Mouse (Mus musculus) bone marrow, adult 2 months (tissue): ENCODE results near the gene A330070K13Rik. TPM values are rescaled to one million over a fixed set of nuclear protein-coding genes. Genes with fewer than 3 reads are reported as not detected.

ENCODE experiments used
- H3K27ac ChIP-seq: fragments of 200-500 bp; 2 replicates; pipeline ENCODE4 v1.5.1; 2012; ENCODE audit warnings: low read depth, mild to moderate bottlenecking, control low read depth, inconsistent platforms, low read length; ENCODE audit not compliant: control insufficient read depth, poor library complexity, insufficient read depth
- H3K4me1 ChIP-seq: fragments of 200-500 bp; 2 replicates; pipeline ENCODE4 v1.6.1; 2011; ENCODE audit warnings: low read length; ENCODE audit not compliant: control insufficient read depth, insufficient read depth
- H3K4me3 ChIP-seq: fragments of 200-500 bp; replicated peaks from 2 replicates; pipeline ENCODE3; 2011; ENCODE audit warnings: mild to moderate bottlenecking, low read depth, low read length, control low read depth; ENCODE audit not compliant: control insufficient read depth
- CTCF ChIP-seq: fragments of 200-500 bp; IDR thresholded peaks from 2 replicates; pipeline ENCODE4 v1.5.1; 2011; ENCODE audit warnings: low read length, control low read depth; ENCODE audit not compliant: control insufficient read depth, insufficient read depth
- POLR2A ChIP-seq: fragments of 200-500 bp; IDR thresholded peaks from 2 replicates; pipeline ENCODE4 v1.6.1; 2011; ENCODE audit warnings: low read depth, mild to moderate bottlenecking, control low read depth, low read length, borderline replicate concordance; ENCODE audit not compliant: control insufficient read depth
- WGBS: fragments of 180-500 bp; shearing (Covaris S2); methylation state at CpG from one replicate; pipeline ENCODE4 v1.1.7; 2018; 5-methylcytosine and 5-hydroxymethylcytosine counted together
- polyA plus RNA-seq: library from polyadenylated mRNA; stranded (reverse); fragments of >200 nt; gene quantifications from 2 replicates; pipeline ENCODE4 v1.2.4, GENCODE M21; 2011; ENCODE audit warnings: low replicate concordance; ENCODE audit not compliant: missing spikeins, insufficient read depth, insufficient read length

Gene A330070K13Rik
- polyA plus RNA-seq, 1 experiment, result not detected

DNA sequence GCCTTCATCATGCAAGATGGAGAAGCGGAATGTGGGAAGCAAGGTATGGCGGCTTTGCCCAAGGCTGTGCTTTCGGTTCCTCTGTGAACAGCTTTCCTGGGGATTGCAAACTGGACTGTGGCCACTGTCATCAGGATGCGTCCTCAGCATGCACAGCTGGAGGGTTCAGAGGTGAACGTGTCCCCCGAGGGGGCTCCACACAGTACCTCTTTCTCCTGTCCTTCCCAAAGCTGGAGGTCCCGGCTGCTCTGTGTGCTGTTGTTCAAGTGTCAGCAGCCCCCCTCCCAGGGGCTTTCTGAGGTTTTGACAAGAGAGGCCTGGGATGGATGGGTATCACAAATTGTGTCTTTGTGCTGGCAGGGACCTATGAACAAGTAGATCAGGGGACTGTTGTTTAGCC, 2.0 kb upstream of the A330070K13Rik start:
- Histone ChIP-seq H3K27ac (no peak overlapping the region), H3K4me3 (no peak overlapping the region), H3K4me1 (no peaks in the 10 kb centered on the region)
- 82% methylated on average over 7 of the region's 7 CpGs for WGBS
- TF ChIP-seq CTCF (no peak), POLR2A (no peak)

DNA sequence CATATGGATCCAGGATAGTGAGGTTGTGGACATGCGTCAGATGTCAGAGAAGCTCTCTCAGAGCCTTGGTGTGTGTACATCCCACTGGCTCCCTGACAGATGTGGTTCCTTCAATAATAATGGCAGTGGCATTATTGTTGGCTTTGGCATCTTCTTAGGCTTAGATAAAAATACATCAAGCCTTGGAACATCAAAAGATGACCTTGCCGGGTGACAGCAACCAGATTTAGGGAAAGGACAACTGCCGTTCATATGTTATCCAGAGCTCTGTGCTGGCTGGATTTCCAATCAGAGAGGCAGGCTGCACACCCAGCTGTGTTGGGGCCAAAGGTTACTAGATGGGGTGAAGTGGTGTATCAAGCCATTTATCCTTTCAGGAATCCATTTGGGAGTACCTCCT, 9.0 kb downstream of the A330070K13Rik start:
- no peak overlapping the region for H3K4me3 ChIP-seq
- H3K4me1 ChIP-seq, result no peaks in the 10 kb centered on the region
- 87% methylated on average over 3 of the region's 3 CpGs for WGBS
- TF ChIP-seq CTCF, result no peak
- TF ChIP-seq POLR2A, result no peak
- no peak overlapping the region for H3K27ac ChIP-seq

DNA sequence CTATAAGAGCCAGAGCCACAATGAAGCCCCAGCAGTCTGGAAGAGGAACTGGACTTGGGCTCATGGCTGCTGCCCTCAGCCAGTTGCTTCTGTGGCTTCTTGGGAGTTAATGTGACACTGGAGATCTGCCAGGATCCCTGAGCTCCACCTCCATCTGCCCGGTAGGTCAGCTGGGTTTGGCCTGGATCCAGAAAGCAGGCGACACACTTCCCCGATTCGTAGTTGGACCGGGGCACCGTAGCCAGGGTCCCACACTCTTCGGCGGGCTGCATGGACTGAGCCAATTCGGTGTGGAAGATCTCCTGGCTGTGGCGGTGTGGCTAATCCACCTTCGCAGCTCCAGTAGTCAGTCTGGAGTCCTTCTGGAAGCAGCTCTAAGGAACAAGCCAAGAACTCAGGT, 15.2 kb downstream of the A330070K13Rik start, which contains the start of gene Caln1:
Gene Caln1 (plus strand): TSS at position 219 of the 400 bp plus-strand sequence.
- TF ChIP-seq CTCF (no peak), POLR2A (no peak)
- Histone ChIP-seq H3K4me3 (no peak within 1 kb of the TSS), H3K27ac (no peak within 1 kb of the TSS), H3K4me1 (no peaks in the 10 kb centered on the region)
- 63% methylated on average over 11 of the region's 11 CpGs for WGBS

DNA sequence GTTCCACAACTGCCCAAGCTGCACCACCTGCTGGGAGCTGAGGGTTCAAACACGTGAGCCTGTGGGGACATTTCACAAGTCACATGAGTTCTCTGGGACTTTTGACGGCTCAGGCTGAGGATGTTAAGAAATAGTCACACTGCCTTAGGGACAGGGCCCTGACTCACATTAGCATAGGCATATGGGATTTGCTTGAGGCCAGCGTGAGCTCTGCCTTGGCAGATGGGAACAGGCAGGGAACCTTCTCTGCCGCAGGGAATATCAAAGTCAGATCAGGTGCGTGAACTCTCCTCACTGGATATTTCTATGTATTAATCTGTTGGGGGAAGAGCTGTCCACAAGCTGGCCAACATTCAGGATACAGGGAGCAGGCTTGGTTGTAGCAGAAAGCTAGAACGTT, 16.2 kb downstream of the A330070K13Rik start:
- H3K27ac ChIP-seq, result no peak overlapping the region
- H3K4me3 ChIP-seq, result no peak overlapping the region
- no peak for TF ChIP-seq POLR2A
- TF ChIP-seq CTCF, result no peak
- WGBS, result 76% methylated on average over 6 of the region's 6 CpGs
- H3K4me1 ChIP-seq, result no peaks in the 10 kb centered on the region

DNA sequence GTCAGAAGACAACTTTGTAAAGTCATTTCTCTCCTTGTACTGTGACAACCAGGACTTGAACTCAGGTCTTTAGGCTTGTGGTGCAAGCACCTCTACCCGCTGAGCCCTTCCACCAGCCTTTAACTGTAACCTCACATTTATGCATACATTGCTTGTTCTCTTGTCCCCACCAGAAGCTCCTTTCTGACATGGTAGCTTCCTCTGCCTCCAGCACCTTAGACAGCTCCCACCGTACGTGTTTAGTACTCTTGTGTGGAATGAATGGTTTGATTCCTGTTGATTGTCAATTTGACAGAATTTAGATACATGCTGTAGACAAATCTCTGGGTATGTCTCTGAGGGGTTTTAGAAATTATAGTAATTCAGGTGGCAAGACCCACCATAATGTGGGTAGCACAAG, 20.7 kb downstream of the A330070K13Rik start:
- 37% methylated on average over 3 of the region's 3 CpGs for WGBS
- TF ChIP-seq CTCF (no peak), POLR2A (no peak)
- H3K4me3 ChIP-seq, result no peak overlapping the region

DNA sequence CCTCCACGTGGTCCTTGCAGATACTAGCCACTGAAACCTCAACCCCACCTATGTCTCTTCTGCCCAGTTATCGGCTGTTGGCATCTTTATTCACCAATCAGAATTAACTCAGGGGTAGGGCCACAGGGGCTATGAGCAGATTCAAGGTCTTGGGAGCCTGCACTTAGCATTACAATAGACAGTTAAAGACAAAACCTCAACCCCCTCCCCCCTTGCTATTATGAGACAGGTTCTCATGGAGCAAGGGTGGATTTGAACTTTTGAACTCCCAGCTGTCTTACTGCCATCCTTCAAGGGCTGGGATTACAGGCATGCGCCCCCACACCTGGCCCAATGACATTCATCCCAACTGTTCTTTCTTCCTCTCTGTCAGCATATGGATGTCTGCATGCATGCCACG, 21.3 kb downstream of the A330070K13Rik start:
- Histone ChIP-seq H3K4me1 (no peaks in the 10 kb centered on the region), H3K27ac (no peak overlapping the region), H3K4me3 (no peak overlapping the region)
- WGBS, result 72% methylated on average over 4 of the region's 4 CpGs
- TF ChIP-seq CTCF (no peak), POLR2A (no peak)

More for the DNA sequence above, 20.7 kb downstream of the A330070K13Rik start:
- Histone ChIP-seq H3K27ac (no peak overlapping the region), H3K4me1 (no peaks in the 10 kb centered on the region)

DNA sequence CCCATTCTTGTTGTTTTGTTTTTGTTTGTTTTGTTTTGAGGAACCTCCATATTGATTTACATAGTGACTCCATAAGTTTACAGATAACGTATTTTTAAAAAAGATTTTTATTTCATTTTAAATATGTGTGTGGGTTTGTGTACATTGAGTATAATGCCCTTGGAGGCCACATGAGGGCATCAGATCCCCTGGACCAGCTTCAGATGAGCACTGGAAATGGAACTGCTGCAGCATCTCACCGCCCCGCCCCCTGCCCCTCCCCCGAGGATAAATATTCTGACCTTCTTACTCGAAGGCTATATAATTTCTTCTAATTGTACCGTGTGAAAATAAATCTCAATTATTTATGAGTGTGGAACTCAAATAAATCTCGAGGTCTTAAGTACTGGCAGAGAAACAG, 29.2 kb downstream of the A330070K13Rik start:
- no peak overlapping the region for H3K27ac ChIP-seq
- H3K4me3 ChIP-seq, result no peak overlapping the region
- WGBS, result 57% methylated on average over 7 of the region's 7 CpGs
- TF ChIP-seq POLR2A (no peak), CTCF (no peak)
- H3K4me1 ChIP-seq, result no peaks in the 10 kb centered on the region

DNA sequence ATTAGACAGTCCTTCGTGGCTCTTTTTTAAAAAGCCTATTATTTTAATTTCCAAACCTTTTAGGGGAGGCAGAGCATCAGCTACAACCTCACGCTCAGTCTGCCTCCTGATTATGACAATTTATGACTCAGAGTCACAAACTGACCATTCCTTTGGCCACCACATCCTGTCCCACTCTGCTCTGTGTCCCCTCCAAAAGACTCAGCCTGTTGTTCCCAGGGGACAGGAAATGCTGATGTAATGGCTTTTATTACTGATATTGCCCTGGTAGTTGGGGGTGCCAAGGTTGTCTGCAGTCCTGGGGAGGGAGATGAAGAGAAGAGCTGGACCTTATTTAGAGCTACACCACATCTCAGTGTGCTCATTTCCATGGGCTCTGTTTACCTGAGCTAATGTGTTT, 38.6 kb downstream of the A330070K13Rik start:
- no peak overlapping the region for H3K4me3 ChIP-seq
- TF ChIP-seq CTCF, result no peak
- no peak for TF ChIP-seq POLR2A
- no peak overlapping the region for H3K27ac ChIP-seq
- 73% methylated on average over 2 of the region's 2 CpGs for WGBS
- no peaks in the 10 kb centered on the region for H3K4me1 ChIP-seq

DNA sequence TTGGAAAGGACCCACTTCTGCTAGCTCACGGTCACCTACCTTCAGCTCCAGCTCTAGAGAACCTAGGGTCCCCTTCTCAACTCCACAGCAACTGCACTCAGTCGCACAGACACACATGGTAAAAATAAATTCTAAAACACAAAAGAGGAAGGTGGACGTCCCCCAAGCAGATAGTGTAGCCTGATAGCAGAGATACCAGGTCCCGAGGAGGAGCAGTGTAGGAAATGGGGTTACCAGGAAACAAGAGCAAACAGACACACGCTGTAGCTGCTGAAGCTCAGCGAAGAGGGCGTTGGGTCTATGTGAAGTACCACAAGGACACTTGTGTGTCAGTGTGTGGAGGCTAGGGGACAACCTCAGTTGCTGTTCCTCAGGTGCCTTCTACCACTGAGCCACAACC, 39.4 kb downstream of the A330070K13Rik start:
- 59% methylated on average over 7 of the region's 7 CpGs for WGBS
- no peaks in the 10 kb centered on the region for H3K4me1 ChIP-seq
- no peak for TF ChIP-seq POLR2A
- TF ChIP-seq CTCF, result no peak
- H3K27ac ChIP-seq, result no peak overlapping the region
- H3K4me3 ChIP-seq, result no peak overlapping the region
